Mouse (Mus musculus): Measurements from ENCODE around the gene Cpe.
"Not testable (repeated sequence)": the region's sequence is repeated elsewhere in the genome, so short reads cannot be mapped to it uniquely, and the experiment has no call there.

Gene Cpe

DNA sequence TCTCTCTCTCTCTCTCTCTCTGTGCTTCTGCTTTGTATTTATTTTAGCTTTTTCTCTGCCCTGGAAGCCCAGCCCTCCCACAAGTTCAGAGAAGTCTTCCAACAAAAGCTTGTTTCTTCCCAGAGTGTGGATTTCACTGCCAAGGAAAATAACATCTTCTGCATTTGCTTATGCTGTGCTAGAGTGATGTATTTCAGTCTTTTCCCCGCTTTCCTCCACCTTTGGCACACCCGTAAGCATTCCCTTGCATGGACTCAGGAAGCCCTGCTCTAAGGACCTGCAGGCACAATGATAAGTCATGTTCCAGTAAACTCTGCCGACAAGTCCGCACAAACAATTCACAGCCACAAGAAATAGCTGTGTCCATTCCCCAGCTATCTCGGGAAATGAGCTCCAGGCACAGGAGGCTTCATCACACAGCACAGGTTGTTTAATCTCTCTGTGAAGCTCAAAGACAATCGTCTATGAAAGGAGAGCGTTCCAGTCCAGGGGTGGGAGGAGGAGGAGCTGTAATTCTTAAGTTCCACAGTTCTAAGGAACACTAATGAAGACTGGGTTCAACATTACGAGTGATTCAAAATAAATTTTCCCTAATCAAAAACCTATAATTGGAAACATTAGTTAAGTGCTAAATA lies 17.8 kb downstream of the Cpe start:
- DNase-seq (ENCODE audit: extremely low spot score) = no peak

DNA sequence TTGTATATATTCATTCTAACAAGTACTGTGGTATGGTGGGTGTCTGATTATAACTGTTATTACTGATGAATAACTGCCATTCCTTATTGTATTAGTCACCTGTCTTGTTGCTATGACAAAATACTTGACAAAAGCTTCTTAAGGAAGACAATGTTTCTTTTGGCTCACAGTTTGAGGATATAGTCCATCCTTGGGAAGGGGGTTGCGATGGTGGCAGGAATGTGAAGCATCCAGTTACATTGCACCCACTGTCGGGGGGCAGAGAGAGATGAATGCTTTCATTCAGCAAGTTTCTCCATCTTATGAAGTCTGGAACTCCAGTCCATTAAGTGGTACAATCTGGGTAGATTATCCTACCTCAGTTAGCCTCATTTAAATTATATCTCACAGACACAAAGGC lies 19.9 kb downstream of the Cpe start:
- no peak for DNase-seq (ENCODE audit: extremely low spot score)

DNA sequence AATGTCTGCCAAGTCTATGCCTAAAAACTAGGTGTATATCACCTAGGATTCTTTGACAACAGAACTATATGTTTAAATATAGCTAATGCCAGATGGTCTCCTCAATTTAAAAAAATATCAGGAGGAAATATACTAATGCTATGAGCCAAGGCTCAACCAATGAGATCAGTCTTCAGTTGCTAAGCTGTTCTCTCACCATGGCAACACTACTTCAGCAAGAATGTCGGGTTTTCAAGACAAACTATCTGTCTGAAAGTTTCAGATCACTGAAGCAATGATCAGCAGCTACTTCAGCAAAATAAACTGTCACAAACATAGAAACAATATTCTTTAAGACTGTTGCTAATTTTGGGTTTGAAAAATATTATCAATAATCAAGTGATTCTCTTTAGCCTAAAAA lies 20.9 kb downstream of the Cpe start:
- no peak for DNase-seq (ENCODE audit: extremely low spot score)

DNA sequence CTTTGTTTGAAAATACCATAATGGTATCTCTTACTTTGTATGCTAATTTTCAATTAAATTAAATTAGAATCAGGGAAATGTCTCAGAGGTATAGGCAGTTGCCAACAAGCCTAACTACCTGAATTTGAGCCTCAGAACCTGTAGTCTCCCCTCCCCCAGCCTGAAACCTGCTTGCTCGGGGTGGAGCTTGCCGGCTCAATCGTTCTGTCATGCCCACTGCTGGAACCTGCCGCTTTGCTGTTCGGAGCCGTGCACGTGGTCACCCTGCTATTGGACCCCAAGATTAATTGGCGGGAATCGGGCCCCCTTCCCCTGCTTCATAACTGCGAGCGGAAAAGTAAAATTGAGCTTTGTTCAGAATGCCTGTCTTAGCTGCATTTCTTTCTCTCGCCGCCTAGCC lies 26.5 kb downstream of the Cpe start:
- not testable (repeated sequence) for DNase-seq (ENCODE audit: extremely low spot score)

DNA sequence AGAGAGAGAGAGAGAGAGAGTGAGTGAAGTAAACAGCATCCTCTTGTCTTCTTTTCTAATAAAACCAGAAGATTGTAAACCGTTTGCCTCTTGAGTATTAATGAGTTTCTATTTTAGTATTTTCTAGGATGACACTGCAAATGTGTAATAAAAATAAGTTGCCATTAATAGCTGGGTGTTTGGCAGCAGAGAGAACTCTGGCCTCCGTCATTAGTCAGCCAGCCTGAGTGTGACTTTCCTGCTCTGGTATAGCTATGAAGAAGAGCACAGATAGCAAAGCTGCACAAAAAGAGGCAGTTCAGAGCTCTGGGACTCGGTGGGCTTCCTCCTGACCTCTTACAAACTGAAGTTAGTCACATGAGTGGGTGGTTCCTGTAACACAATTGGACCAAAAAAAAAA lies 27.3 kb downstream of the Cpe start:
- DNase-seq (ENCODE audit: extremely low spot score) = no peak

DNA sequence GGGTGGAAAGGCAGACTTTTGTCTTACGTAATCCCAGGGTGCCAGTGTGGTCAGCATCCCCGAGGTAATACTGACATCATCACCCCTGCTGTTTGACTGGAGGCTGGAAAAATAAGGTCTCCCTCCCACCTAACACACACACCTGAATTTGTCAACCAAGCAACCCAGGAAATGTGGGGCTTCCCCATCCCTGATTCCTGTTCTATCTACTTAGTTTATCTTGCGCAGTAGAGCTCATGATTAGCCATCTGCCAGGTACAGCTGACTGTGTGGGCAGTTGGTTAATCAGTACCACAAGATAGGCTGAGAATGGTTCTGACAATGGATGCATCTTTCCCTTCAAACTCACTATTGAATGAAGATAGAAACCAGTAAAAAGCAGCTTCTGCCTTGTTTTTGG lies 28.0 kb downstream of the Cpe start:
- no peak for DNase-seq (ENCODE audit: extremely low spot score)

DNA sequence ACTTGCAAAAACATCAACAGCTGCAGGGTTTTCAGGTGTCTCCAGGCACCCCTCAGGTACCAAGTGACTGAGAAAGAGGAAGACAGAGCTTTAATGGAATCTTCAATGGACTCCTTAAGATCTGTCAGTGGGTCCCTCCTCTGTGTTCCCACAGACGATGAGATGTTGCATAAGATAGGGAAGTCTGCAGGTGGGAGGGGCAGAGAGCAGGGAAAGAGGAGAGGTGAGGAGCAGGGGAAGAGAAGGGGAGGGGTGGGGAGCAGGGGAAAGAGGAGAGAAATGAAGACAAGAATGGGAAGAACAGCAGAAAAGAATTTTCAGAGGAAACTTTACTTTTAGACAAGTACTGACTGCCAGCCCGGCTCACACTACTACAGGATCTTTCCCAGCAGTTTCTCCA lies 28.5 kb downstream of the Cpe start:
- no peak for DNase-seq (ENCODE audit: extremely low spot score)

DNA sequence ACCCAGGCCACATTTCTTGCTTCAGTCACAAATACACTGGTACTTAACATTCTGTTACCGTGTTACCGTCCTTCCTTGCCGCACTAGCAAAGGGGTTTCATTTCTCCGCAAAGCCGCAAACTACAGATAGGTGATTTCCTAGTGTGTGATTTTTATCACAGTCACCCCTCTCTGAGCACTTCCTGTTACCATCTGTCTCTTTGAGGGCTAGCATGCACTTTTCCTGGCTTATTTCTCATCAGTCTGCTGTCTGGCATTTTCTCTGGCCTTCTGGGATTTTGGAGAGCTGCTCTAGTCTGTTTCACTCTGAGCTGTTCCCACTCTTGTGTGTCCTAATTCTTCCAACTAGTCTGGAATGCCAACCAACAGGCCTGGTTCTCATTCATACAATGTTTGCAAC lies 33.8 kb downstream of the Cpe start:
- DNase-seq (ENCODE audit: extremely low spot score) = no peak

DNA sequence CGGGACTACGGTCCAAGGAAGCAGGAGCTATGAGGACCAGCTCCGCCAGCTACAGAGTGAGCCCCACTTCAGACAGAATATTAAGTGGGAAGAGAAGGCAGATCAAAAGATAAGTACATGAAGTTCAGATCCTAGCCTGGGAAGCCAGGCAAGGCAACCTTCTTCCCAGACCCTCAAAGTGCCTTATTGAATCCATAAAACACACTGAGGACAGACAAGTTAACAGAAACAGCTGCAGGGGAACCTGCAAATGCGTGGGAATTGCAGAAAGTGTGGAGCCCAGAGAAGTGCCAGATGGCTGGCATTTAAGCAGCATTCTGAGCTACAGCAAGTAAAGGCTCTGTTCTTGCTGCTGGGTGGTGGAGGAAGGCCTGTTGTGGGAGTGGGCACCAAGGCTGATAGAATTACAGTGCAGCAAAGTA lies 34.9 kb downstream of the Cpe start:
- no peak for DNase-seq (ENCODE audit: extremely low spot score)

DNA sequence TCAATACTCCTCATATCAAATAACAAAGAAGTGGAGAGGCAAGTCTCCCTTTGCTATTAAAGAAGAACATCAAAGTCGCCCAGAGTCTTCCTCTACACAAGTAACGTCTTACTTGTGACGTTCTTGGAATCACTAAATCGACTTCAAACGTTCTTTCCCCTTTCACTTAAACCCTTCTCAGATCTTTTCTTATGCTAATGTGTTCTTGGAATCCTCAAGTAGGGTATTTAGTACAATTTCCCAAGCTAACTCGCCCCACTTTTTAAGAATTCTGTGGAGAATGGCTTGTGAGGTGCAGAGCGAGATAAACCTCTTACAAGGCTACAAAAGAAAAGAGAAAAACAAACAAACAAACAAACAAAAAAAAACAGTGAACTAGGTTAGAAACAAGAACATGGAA lies 35.3 kb downstream of the Cpe start:
- DNase-seq (ENCODE audit: extremely low spot score) = no peak

DNA sequence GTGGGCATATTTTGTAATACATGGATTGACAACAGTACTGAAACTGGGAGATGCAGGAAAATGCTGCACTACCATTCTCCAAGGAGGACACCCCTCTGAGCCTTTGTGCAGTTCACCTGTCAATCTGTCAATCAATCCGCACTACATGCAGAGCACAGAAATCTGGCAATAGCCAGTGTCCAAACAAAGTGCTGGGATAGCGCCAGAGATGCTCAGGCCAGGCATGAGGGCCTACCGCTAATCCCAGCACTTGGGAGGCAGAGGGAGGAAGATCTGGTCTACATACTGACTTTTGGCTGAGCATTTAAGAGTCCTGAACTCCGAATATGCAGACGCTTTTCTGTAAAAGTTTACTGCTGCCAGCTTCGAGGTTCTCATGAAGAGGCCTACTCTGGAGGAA lies 37.0 kb downstream of the Cpe start:
- DNase-seq (ENCODE audit: extremely low spot score) = no peak

DNA sequence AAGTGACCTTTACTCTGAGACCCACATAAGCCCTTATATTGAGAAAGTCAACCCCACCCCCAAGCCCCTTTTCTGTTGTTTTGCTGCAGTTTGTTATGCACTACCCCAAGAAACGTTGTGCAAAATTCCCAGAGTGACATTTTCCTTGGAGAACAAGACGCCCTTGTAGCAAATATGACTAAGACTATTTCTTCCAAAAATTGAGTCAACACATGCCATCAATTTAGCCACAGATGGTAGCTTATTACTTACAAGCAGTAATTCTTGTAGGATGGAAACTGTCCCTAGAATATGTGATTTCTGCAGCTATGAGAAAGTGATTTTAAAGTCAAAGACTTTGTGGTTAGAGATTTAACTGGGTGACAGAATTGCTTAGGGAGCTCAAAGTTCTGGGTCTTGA lies 37.8 kb downstream of the Cpe start:
- no peak for DNase-seq (ENCODE audit: extremely low spot score)

DNA sequence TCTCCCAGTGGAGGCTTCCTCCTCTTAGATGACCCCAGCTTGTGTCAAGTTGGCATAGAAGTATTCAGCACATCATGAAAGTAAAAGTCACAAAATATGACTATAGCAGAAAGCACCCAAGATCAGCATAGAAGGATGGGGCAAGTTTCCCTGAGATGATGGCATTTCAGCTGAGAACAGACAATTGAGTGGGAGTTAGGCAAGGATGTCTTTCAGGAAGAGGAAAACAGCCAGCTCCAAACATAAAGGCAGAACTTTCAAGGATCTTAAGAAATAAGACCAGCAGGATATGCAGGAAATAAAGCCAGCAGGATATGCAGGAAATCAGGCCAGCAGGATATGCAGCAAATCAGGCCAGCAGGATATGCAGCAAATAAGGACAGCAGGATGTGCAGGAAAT lies 40.6 kb downstream of the Cpe start:
- no peak for DNase-seq (ENCODE audit: extremely low spot score)

DNA sequence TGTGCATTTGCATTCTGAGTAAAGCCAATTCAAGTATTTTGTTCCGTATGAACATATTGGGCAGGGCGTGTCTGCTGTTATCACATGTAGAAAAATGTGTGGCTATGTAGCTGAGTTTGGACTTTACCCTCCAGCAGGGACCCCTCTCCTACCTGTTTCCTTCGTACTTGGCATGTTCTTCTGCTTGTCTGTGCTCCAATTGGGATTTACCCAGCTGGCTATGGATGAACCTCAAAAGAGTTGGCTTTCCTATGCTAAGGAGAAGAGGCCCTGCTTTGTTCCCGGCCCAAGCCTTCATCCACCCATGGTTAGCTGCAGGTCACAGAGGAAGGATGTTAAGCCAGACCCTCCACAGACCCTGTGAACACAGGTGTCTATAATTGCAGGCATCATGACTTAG lies 44.8 kb downstream of the Cpe start:
- DNase-seq (ENCODE audit: extremely low spot score) = no peak

DNA sequence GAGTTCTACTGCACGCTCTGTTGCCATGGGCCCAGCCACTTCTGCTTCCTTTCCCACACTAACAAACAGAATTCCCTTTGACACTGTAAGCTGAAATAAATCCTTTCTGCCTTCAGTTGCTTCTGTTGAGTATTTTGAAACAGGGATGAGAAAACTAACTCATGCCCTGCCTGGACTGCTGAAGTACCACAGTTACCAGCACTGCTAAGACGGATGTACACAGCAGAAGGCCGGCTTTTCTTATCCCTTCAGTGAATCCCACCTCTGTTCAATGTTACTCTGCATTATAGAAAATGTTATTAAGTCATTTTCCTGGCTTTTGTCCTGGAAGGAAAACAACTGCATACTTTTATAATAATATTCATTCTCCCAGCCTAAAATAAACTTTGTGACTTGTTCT lies 45.7 kb downstream of the Cpe start:
- no peak for DNase-seq (ENCODE audit: extremely low spot score)

DNA sequence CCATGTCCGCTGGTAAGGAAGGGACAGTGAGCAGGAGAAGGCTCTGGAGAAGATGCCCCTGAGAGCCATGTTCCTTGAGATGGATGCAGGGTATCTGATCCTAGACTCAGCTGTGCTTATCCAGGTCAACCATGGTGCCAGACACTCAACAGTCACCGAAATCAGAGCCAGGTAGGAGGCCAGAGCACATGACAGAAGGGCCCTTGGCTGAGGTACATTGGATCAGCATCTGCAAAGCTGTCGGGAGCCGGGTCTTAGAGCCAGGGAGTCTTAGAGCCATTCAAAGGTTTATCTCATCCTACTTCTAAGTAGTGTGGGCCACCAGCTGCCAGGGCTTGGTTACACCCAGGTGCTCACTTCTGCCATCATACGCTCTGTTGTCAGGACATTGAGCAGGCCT lies 46.4 kb downstream of the Cpe start:
- DNase-seq (ENCODE audit: extremely low spot score) = no peak

DNA sequence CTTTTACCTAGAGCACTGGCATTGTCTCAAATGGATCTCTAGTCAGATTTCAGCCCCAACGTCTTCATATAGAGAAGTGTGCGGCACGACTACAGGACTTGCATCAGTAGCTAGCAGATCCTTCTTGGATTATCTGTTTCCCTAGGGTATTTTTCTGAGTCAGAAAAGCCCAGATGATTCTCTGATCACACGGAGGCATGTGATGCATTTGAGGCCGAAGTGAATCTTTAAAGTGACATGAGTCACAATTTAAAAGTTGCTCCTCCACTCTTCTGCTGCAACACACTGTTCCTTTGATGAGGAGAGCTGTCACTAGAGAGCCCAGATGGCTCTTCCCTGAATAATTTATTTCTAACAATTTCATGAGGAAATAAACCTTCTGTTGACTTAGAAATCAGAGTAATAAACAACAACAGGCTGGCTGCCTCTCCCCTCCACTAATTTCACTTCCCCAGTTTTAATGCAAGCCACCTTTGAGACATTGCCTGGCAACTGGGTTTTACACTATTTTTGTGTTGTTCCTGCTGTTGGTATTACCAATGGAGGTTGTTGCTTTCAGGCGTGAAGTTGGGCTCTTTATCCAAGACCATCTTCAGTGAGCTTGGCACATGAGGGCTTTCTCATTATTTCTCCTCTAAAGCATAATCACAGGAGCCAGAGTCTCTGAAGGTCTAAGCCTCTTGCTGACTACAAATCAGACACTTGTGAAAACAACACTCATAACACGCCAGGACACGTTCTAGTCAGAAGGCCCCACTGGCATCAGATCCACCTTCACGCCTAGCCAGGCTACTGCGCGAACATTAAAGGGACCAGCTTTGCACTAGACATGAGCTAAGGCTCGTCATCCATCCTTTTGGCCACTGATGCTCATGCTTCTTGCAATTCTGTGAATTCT lies 48.5 kb downstream of the Cpe start:
- no peak for DNase-seq (ENCODE audit: extremely low spot score)

DNA sequence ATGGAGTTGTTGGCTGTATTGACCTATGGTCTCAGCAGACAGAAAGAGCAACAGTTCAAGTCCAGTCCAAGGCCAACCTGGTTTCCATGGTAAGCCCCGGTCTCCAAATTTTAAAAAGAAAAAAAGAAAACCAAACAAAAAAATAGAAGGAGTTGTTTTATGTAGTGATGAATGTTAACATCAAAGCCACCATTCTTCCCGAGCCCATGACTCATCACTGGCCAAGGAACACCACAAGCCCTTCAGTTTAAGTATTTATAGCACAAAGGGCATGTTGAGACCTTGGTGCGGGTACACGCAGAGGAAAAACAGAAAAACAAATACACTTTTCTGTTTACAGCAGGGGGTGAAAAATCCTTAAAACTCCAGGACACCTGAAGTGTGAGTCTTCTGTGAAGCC lies 49.5 kb downstream of the Cpe start:
- DNase-seq (ENCODE audit: extremely low spot score) = no peak

DNA sequence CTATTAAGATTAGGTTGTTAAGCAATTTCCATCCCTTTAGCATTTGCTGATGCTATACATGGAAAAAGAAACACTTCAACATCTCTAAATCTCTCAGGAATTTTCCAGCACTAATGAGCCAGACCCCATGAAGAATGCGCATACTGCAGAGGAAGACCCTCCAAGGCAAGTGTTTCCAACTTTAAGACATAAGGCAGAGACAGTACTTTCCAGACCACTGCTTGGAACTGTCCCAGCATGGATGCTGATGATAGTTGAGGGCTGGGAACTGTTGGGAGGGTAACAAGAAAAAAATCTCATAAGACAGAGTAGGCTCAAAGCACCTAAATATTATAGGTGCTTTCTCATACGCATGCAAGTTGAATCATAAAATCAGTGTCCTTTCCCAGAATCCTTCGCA lies 50.1 kb downstream of the Cpe start:
- DNase-seq (ENCODE audit: extremely low spot score) = no peak

DNA sequence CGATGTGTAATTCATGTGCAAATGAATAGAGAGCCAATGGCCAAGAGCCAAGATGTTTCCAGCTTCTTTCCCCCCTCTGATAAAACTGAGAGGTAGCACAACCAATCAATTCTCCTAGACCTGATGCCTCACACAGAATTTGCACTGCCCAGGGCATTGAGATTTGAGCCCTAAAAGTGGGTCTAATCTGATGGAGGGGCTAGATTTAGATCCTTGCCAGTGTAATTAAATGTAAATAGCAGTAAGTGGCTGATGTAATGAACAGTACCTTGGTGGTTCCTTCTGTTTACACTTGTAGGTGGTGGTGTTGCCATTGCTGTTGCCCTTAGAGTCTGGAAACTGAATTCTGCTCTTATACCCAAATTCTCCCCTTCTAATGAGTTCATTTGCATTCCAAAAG lies 52.3 kb downstream of the Cpe start:
- no peak for DNase-seq (ENCODE audit: extremely low spot score)

DNA sequence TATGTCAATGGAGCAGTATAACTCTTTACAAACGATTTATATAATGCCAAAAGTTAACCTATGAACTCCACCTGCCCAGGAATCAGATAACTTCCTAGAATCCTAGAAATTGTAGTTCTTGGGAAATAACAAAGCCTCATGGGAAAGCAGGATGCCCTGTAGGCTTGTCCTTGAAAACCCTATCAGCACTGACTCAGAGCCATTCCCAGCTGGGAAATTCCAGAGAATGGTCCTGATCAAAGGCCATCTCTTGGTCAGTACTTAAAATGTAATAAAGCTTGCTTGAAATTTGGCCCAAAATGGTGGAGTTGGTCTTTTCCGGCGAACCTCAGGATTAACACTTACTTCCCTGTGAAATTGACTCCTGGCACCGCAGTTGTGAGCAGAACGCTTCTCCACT lies 53.2 kb downstream of the Cpe start:
- DNase-seq (ENCODE audit: extremely low spot score) = no peak

DNA sequence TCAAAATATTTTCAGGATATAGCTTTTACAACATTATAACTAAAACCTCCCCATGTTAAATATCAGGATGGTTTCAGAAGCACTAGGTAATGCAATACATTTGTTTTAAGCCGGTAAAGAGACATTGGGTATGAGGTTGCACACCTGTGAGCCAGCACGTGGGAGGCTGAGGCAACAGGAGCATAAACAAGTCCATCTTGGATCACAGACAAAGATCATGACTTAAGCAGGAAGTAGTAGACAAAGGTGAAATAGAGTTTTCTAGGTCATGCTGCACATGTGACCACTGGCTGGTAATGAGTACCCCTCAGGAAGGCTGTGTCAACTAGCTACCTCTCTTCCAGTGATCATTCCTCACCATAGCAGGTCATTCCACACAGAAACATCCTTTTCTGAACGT lies 58.0 kb downstream of the Cpe start:
- DNase-seq (ENCODE audit: extremely low spot score) = no peak

DNA sequence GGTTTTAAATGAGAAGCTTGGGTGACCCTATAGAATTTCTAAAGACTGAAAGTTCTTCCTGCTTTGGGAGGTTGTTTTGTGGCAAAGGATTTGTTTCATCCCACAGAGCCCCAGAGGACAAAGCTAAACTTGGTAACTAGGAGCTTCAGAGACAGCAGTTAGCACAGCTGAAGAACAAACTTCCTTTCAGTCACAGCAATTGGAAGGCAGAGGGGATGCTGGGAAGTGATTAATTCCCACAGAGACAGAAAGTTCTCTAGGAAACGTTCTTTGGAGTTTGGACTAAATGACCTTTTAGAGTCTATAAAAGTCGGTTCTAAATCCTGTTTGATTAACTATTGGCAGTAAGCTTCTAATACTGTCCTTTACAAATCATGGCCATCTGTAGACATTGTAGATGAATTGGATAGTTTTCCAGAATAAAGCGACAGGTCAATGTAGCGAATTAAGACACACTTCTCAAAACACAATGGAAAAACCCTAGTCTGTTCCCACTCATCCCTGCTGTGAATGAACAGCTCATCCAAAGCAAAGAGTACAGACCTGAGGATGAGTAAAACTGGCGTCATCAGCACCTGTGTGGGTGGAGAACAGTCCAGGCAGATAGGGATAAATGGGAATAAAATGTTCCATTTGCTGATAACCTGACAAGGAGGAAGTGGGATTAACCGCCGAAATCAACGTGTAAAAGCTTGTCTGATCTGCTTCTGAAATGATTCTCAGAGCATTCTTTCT lies 58.6 kb downstream of the Cpe start:
- DNase-seq (ENCODE audit: extremely low spot score) = no peak
